Mouse (Mus musculus): ENCODE measurements around the gene Ano4.

DNA sequence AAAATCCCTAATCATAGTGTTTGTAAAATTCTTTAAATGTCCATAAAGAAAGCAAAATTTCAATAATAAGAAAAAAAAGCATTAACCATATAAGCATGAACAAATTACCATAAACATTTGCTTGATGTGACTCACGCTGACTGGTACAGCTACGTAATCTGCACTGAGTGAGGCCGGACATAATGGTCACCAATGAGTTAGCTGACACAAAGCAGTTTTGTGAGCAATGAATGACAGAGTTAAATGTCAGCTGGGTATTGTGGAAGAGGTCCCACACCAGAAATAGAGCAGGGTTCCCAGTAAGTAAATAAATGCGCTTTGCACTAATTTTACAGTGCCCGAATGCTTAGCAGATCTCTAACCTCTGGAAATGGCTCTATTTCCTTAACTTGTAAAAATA lies 91.9 kb downstream of the Ano4 start:
- TF ChIP-seq CTCF (IDR thresholded peaks at IDR 0.05; ENCODE audit: control insufficient read depth, insufficient read depth, low read length) (no peak), POLR2A (IDR thresholded peaks at IDR 0.05; ENCODE audit: borderline replicate concordance, control insufficient read depth, low read depth, low read length) (no peak)
